Mouse (Mus musculus) forebrain, embryonic 14.5 days (tissue): ENCODE measurements around the gene Gstm5. TPM values are rescaled to one million over a fixed set of nuclear protein-coding genes. Genes with fewer than 3 reads are reported as not detected.
A peak's percentile ranks its signal among the peaks of the same experiment; 100 is the strongest.
"Not testable (repeated sequence)": the region's sequence is repeated elsewhere in the genome, so short reads cannot be mapped to it uniquely, and the experiment has no call there.

ENCODE experiments used
- ATAC-seq: fragments of 200-750 bp; cut with Nextera tagmentation; 2 replicates; pipeline ENCODE4 v1.8.0; 2017; ENCODE audit warnings: mild to moderate bottlenecking, moderate library complexity
- DNase-seq: peaks from one replicate; pipeline ENCODE4 v3.0.0-alpha.2; 2015; ENCODE audit warnings: low spot score
- H3K27ac ChIP-seq: fragments of 300-500 bp; sonication (generic); 2 replicates; pipeline ENCODE4 v1.5.1; 2014; ENCODE audit warnings: low read depth, mild to moderate bottlenecking, control low read depth, low read length, moderate library complexity
- H3K27me3 ChIP-seq: fragments of 300-500 bp; sonication (generic); replicated peaks from 2 replicates; pipeline ENCODE4 v1.6.1; 2014; ENCODE audit warnings: low read length, control low read depth, mixed read lengths; ENCODE audit not compliant: control insufficient read depth, insufficient read depth
- H3K36me3 ChIP-seq: fragments of 300-500 bp; sonication (generic); 2 replicates; pipeline ENCODE4 v1.6.1; 2014; ENCODE audit warnings: low read length, control low read depth; ENCODE audit not compliant: control insufficient read depth, insufficient read depth
- H3K4me1 ChIP-seq: fragments of 300-500 bp; sonication (generic); 2 replicates; pipeline ENCODE4 v1.6.1; 2014; ENCODE audit warnings: antibody characterized with exemption, low read length, control low read depth; ENCODE audit not compliant: control insufficient read depth, insufficient read depth
- H3K4me2 ChIP-seq: fragments of 300-500 bp; sonication (generic); 2 replicates; pipeline ENCODE4 v1.6.1; 2014; ENCODE audit warnings: mild to moderate bottlenecking, control low read depth, low read length
- H3K4me3 ChIP-seq: fragments of 300-500 bp; sonication (generic); 2 replicates; pipeline ENCODE4 v1.5.1; 2014; ENCODE audit warnings: low read depth, low read length, control low read depth
- H3K9ac ChIP-seq: fragments of 300-500 bp; sonication (generic); 2 replicates; pipeline ENCODE4 v1.6.1; 2014; ENCODE audit warnings: mild to moderate bottlenecking, low read length, control low read depth, moderate library complexity
- H3K9me3 ChIP-seq: fragments of 300-500 bp; sonication (generic); replicated peaks from 2 replicates; pipeline ENCODE4 v1.6.1; 2016; ENCODE audit warnings: low read length, control low read depth, mixed read lengths; ENCODE audit not compliant: control insufficient read depth
- WGBS: fragments of 180-500 bp; shearing (Covaris S2); extraction: QIAGEN DNeasy Blood & Tissue Kit; methylation state at CpG from one replicate; pipeline ENCODE4 v1.1.7; 2014; 5-methylcytosine and 5-hydroxymethylcytosine counted together
- polyA plus RNA-seq: library from polyadenylated mRNA; unstranded; fragments of >200 nt; fragmentation: Nextera tagmentation; extraction: Ambion mirVana; gene quantifications from 2 replicates; pipeline ENCODE4 v1.2.1, GENCODE M21; 2014

Gene Gstm5
- polyA plus RNA-seq, 1 experiment from 2014 or later: 244 TPM

GRCm38 (mm10) chr3:107887674-107888495 is 7.7 kb upstream of the Gstm5 start:
- DNase-seq: peak; percentile 87

DNA sequence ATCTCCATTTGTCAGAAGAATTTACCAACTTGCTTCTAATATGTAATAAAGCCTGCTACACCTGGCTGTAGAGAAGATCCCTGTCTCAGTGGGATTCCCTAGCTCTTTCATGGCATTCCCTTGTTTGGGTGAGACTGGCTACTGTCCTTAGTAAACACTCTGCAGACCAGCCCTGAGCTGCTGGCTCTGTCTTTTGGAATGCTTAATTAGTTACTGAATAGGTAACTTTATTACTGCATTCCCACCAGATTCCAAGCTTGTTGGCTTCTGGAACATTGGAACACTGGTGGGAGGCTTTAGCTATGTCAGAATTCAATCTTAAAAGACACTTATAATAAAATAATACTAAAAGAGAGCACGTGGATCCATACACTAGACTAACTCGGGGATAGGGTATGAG is 6.4 kb upstream of the Gstm5 start:
- H3K4me2 ChIP-seq, H3K27me3 ChIP-seq, H3K9ac ChIP-seq, H3K9me3 ChIP-seq, H3K36me3 ChIP-seq, ATAC-seq, H3K27ac ChIP-seq, H3K4me3 ChIP-seq, DNase-seq, H3K4me1 ChIP-seq: not testable (repeated sequence)
- WGBS: 77% methylated on average over 2 of the region's 2 CpGs

More at GRCm38 (mm10) chr3:107887674-107888495, 7.7 kb upstream of the Gstm5 start:
- Histone ChIP-seq H3K27me3 (no peaks in the 10 kb centered on the region), H3K27ac (peak overlapping the region; percentile 50; the same call in 1 of the 2 replicates), H3K36me3 (0 out of 2 replicates have a peak, but pooled peaks cover 2% of the 10 kb centered on the region), H3K4me3 (no peak overlapping the region), H3K9ac (no peak overlapping the region), H3K4me2 (no peak overlapping the region), H3K4me1 (peaks cover 3% of the 10 kb centered on the region; the same call in 1 of the 2 replicates), H3K9me3 (no peaks in the 10 kb centered on the region)
- WGBS: 68% methylated on average over 9 of the region's 9 CpGs
- peak; percentile 96 for ATAC-seq

DNA sequence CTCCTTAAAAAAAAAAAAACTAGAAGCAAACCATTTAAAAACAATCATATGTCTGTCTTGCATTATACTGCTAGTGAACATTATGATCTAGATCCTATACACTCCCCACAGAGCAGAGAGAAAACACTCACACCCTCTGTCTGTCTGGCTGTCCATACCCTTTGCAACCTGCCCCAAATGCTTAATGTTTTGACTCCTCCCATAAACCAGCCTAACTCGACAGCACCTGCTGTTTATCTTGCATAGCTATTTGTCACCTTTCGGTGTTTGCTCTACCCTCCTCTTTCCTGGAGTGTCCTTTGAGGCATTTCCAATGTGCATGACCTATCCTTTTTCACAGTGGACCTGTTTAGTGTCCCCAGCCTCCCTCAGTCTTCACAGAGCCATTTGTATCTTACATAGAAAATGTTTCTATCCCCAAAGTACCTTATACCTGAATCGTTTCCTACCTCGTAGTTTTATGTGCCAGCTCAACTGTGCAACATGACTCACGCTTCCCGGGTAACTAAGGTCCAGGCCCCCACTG is 364 bp upstream of the Gstm5 start:
- H3K27me3 ChIP-seq: no peaks in the 10 kb centered on the region
- H3K9ac ChIP-seq: peak overlapping the region; percentile 77
- DNase-seq (no peak), ATAC-seq (peak; percentile 21)
- H3K4me1 ChIP-seq: peaks cover 6% of the 10 kb centered on the region
- H3K4me2 ChIP-seq: peak overlapping the region; percentile 63
- peak overlapping the region; percentile 56 for H3K4me3 ChIP-seq
- H3K27ac ChIP-seq: peak overlapping the region; percentile 10; the same call in 1 of the 2 replicates
- 10% methylated on average over 6 of the region's 6 CpGs for WGBS
- peaks cover 10% of the 10 kb centered on the region for H3K36me3 ChIP-seq
- H3K9me3 ChIP-seq: no peaks in the 10 kb centered on the region

DNA sequence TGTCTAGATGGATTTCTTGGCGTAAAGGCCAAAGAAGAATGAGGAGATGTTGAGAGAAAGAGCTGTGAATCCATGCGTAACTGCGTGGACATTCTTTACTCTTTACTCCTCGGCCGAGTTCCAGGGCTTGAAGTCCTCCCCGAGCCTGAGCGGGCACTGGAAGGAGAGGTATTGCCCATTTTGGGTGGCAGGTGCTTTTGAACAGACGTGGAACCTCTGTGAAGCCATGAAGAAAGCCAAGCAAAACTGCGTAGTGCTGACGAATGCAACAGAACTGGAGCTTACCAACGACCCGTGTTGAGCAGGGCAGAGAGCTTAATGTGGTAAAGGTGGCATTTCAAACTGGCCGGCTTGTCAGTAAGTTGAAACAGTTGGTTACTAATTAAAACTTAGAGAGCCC is 3.1 kb downstream of the Gstm5 start:
- no peak overlapping the region for H3K4me2 ChIP-seq
- no peak overlapping the region for H3K4me3 ChIP-seq
- no peak overlapping the region for H3K9ac ChIP-seq
- no peaks in the 10 kb centered on the region for H3K27me3 ChIP-seq
- WGBS: 94% methylated on average over 13 of the region's 13 CpGs
- peaks cover 8% of the 10 kb centered on the region for H3K36me3 ChIP-seq
- peaks cover 6% of the 10 kb centered on the region for H3K4me1 ChIP-seq
- no peak for DNase-seq
- H3K27ac ChIP-seq: no peak overlapping the region
- ATAC-seq: no peak
- H3K9me3 ChIP-seq: no peaks in the 10 kb centered on the region

DNA sequence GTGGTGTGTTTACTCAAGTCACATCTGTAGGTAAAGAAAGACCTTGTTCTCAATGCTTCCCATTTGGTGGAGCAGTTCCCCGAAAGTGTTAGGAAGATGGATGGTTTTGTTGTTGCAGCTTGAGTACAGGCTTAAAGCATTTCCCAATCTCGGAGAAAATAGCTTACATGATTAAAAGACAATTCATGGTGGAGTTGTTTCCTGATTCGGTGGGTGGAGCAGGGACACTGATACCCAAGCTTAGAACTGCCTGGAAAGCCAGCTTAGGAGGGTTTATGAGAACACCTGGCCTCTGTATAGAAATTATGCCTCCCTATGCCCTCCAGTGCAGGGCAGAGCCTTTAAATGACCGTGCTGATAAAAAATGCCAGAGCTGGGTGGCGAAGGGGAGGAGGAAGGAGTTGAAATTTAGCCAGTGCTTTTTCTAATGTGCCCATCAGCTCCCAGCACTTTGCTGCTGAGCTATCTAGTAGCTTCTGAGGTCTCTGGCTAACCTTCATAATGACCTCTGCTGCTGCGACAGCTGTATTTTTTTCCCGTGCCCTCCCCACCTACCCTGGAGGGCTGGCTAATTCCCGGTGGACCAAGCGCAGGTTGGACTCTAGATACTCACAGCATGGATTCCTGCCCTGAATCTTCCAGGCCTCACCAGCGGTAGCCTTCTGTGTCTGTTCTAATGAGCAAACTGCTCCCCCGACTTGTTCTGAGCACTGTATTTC is 5.5 kb downstream of the Gstm5 start:
- Histone ChIP-seq H3K9ac (no peak overlapping the region), H3K4me1 (peaks cover 6% of the 10 kb centered on the region), H3K4me3 (no peak overlapping the region), H3K27ac (no peak overlapping the region), H3K4me2 (no peak overlapping the region), H3K9me3 (no peaks in the 10 kb centered on the region), H3K27me3 (no peaks in the 10 kb centered on the region), H3K36me3 (peaks cover 8% of the 10 kb centered on the region)
- DNase-seq (no peak), ATAC-seq (no peak)
- 73% methylated on average over 11 of the region's 11 CpGs for WGBS

DNA sequence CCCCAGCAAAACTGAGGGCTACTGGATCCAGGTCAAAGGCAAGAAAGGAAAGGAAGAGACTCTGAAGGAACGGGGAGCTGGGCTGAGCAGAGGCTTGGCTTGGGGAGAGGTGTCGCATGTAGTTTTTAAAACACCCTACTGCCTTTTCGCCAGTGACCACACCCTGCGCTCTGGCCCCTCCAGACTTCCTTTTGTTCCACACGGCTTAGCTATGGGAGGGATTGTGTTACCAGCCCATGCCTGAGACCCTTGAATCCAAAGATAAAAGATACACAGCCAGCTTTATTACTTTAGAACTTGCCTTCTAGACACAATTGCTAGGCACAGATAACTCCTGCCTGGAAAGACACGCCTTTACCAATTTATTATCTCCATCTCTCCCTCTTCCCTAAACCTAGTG is 10.3 kb downstream of the Gstm5 start:
- ATAC-seq: no peak
- H3K9ac ChIP-seq: no peak overlapping the region
- 63% methylated on average over 6 of the region's 6 CpGs for WGBS

GRCm38 (mm10) chr3:107916674-107917073 is 21.1 kb downstream of the Gstm5 start:
- Histone ChIP-seq H3K9ac (no peak overlapping the region), H3K4me2 (no peak overlapping the region), H3K4me3 (no peak overlapping the region), H3K4me1 (no peaks in the 10 kb centered on the region), H3K36me3 (no peaks in the 10 kb centered on the region), H3K9me3 (no peaks in the 10 kb centered on the region), H3K27ac (no peak overlapping the region), H3K27me3 (no peaks in the 10 kb centered on the region)
- no peak for ATAC-seq
- 79% methylated on average over 15 of the region's 15 CpGs for WGBS
- DNase-seq: no peak

More for the DNA sequence above, 10.3 kb downstream of the Gstm5 start:
- H3K9me3 ChIP-seq: no peaks in the 10 kb centered on the region
- no peaks in the 10 kb centered on the region for H3K4me1 ChIP-seq
- H3K27me3 ChIP-seq: no peaks in the 10 kb centered on the region
- no peaks in the 10 kb centered on the region for H3K36me3 ChIP-seq
- H3K4me3 ChIP-seq: no peak overlapping the region
- no peak overlapping the region for H3K27ac ChIP-seq
- no peak overlapping the region for H3K4me2 ChIP-seq
- no peak for DNase-seq

GRCm38 (mm10) chr3:107917097-107917496 is 21.5 kb downstream of the Gstm5 start:
- no peak overlapping the region for H3K9ac ChIP-seq
- H3K27ac ChIP-seq: no peak overlapping the region
- H3K9me3 ChIP-seq: no peaks in the 10 kb centered on the region
- H3K27me3 ChIP-seq: no peaks in the 10 kb centered on the region
- H3K4me3 ChIP-seq: no peak overlapping the region
- H3K4me2 ChIP-seq: no peak overlapping the region
- 0 out of 2 replicates have a peak, but pooled peaks have one; percentile 23 for ATAC-seq
- 81% methylated on average over 3 of the region's 3 CpGs for WGBS
- no peaks in the 10 kb centered on the region for H3K4me1 ChIP-seq
- H3K36me3 ChIP-seq: no peaks in the 10 kb centered on the region
- DNase-seq: no peak
